Mouse (Mus musculus): ENCODE measurements at regions not wholly inside any gene's neighbourhood (a gene's known extent, or its start where the extent isn't known, plus 50 kb on each side); places are given as distances from the start of the nearest gene placed in this dataset.
A peak's percentile ranks its signal among the peaks of the same experiment; 100 is the strongest.

GRCm38 (mm10) chr1:88878831-88879230 lies 176.8 kb upstream of the Arl4c start:
- H3K4me2 ChIP-seq (ENCODE audit: low read length): no peak overlapping the region
- no peaks in the 10 kb centered on the region; the same call in 1 of the 2 replicates for H3K4me1 ChIP-seq (replicated peaks; ENCODE audit: control insufficient read depth, insufficient read depth, low read length)
- WGBS: 69% methylated on average over 10 of the region's 10 CpGs
- no peaks in the 10 kb centered on the region for H3K36me3 ChIP-seq (ENCODE audit: control insufficient read depth, insufficient read depth, low read length)
- ATAC-seq (replicated peaks; ENCODE audit: low FRiP score, low TSS enrichment, low read depth) (no peak), DNase-seq (ENCODE audit: low spot score) (peak; percentile 51)
- no peak overlapping the region for H3K27ac ChIP-seq (ENCODE audit: low read depth)
- no peak overlapping the region for H3K9ac ChIP-seq (ENCODE audit: low read length)
- H3K9me3 ChIP-seq (ENCODE audit: control insufficient read depth, low read length): no peaks in the 10 kb centered on the region
- H3K27me3 ChIP-seq (replicated peaks; ENCODE audit: control insufficient read depth, insufficient read depth, low read length): no peaks in the 10 kb centered on the region
- H3K4me3 ChIP-seq (ENCODE audit: low read depth, low read length): no peak overlapping the region

- H3K4me1 ChIP-seq (replicated peaks; ENCODE audit: control insufficient read depth, insufficient read depth, low read length): no peaks in the 10 kb centered on the region; the same call in 1 of the 2 replicates
- no peaks in the 10 kb centered on the region for H3K9me3 ChIP-seq (ENCODE audit: control insufficient read depth, low read length)
- peak; percentile 39 for DNase-seq (ENCODE audit: low spot score)
- WGBS: 82% methylated on average over 5 of the region's 5 CpGs
- H3K9ac ChIP-seq (ENCODE audit: low read length): no peak overlapping the region
- no peak overlapping the region for H3K4me3 ChIP-seq (ENCODE audit: low read depth, low read length)
- ATAC-seq (replicated peaks; ENCODE audit: low FRiP score, low TSS enrichment, low read depth): no peak
- H3K36me3 ChIP-seq (ENCODE audit: control insufficient read depth, insufficient read depth, low read length): no peaks in the 10 kb centered on the region
- H3K4me2 ChIP-seq (ENCODE audit: low read length): no peak overlapping the region
- H3K27me3 ChIP-seq (replicated peaks; ENCODE audit: control insufficient read depth, insufficient read depth, low read length): no peaks in the 10 kb centered on the region
- no peak overlapping the region for H3K27ac ChIP-seq (ENCODE audit: low read depth)
Observed at GRCm38 (mm10) chr1:88879367-88879766, 177.3 kb upstream of the Arl4c start.

DNA sequence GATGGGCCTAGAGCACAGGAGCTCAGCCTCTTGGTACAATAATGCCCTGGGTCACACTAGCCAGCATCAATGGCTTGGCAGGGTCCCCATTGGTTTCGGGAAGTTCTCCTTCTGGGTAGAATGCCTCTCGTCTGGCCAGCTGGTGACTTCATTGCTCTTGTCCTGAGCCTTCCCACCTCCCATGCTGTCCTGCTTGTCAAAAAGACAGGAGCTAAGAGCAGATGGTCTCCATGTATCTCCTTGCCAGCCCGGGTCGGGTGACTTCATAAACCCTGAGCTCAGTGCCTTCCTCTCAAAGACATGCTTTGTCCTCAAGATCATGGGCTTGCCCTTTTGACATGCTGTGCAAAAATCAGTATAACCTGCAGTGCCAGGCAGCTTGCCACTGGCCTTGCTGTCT lies 179.2 kb upstream of the Sh3bp4 start:
- DNase-seq (ENCODE audit: low spot score) (no peak), ATAC-seq (replicated peaks; ENCODE audit: low FRiP score, low TSS enrichment, low read depth) (no peak)
- no peaks in the 10 kb centered on the region for H3K36me3 ChIP-seq (ENCODE audit: control insufficient read depth, insufficient read depth, low read length)
- H3K9ac ChIP-seq (ENCODE audit: low read length): no peak overlapping the region
- no peak overlapping the region for H3K27ac ChIP-seq (ENCODE audit: low read depth)
- H3K27me3 ChIP-seq (replicated peaks; ENCODE audit: control insufficient read depth, insufficient read depth, low read length): no peaks in the 10 kb centered on the region
- no peaks in the 10 kb centered on the region for H3K4me1 ChIP-seq (replicated peaks; ENCODE audit: control insufficient read depth, insufficient read depth, low read length)
- H3K9me3 ChIP-seq (ENCODE audit: control insufficient read depth, low read length): no peaks in the 10 kb centered on the region
- 81% methylated on average over 4 of the region's 4 CpGs for WGBS
- H3K4me3 ChIP-seq (ENCODE audit: low read depth, low read length): no peak overlapping the region
- no peak overlapping the region for H3K4me2 ChIP-seq (ENCODE audit: low read length)

- 87% methylated on average over 8 of the region's 8 CpGs for WGBS
- no peaks in the 10 kb centered on the region for H3K9me3 ChIP-seq (ENCODE audit: control insufficient read depth, low read length)
- no peak for DNase-seq (ENCODE audit: low spot score)
- H3K9ac ChIP-seq (ENCODE audit: low read length): no peak overlapping the region
- H3K27me3 ChIP-seq (replicated peaks; ENCODE audit: control insufficient read depth, insufficient read depth, low read length): no peaks in the 10 kb centered on the region
- H3K27ac ChIP-seq (ENCODE audit: low read depth): no peak overlapping the region
- no peak overlapping the region for H3K4me2 ChIP-seq (ENCODE audit: low read length)
- H3K36me3 ChIP-seq (ENCODE audit: control insufficient read depth, insufficient read depth, low read length): no peaks in the 10 kb centered on the region
- ATAC-seq (replicated peaks; ENCODE audit: low FRiP score, low TSS enrichment, low read depth): no peak
- no peak overlapping the region for H3K4me3 ChIP-seq (ENCODE audit: low read depth, low read length)
- no peaks in the 10 kb centered on the region for H3K4me1 ChIP-seq (replicated peaks; ENCODE audit: control insufficient read depth, insufficient read depth, low read length)
Observed at GRCm38 (mm10) chr1:88902426-88902825, 167.8 kb upstream of the Sh3bp4 start.

- WGBS: 90% methylated on average over 14 of the region's 14 CpGs
- Histone ChIP-seq H3K27me3 (replicated peaks; ENCODE audit: control insufficient read depth, insufficient read depth, low read length) (no peaks in the 10 kb centered on the region), H3K4me1 (replicated peaks; ENCODE audit: control insufficient read depth, insufficient read depth, low read length) (peaks cover 8% of the 10 kb centered on the region), H3K9ac (ENCODE audit: low read length) (no peak overlapping the region), H3K4me2 (ENCODE audit: low read length) (no peak overlapping the region), H3K36me3 (ENCODE audit: control insufficient read depth, insufficient read depth, low read length) (no peaks in the 10 kb centered on the region), H3K27ac (ENCODE audit: low read depth) (no peak overlapping the region), H3K4me3 (ENCODE audit: low read depth, low read length) (no peak overlapping the region), H3K9me3 (ENCODE audit: control insufficient read depth, low read length) (no peaks in the 10 kb centered on the region)
- ATAC-seq (replicated peaks; ENCODE audit: low FRiP score, low TSS enrichment, low read depth) (no peak), DNase-seq (ENCODE audit: low spot score) (no peak)
Observed at GRCm38 (mm10) chr1:88907766-88908463, 162.3 kb upstream of the Sh3bp4 start.

DNA sequence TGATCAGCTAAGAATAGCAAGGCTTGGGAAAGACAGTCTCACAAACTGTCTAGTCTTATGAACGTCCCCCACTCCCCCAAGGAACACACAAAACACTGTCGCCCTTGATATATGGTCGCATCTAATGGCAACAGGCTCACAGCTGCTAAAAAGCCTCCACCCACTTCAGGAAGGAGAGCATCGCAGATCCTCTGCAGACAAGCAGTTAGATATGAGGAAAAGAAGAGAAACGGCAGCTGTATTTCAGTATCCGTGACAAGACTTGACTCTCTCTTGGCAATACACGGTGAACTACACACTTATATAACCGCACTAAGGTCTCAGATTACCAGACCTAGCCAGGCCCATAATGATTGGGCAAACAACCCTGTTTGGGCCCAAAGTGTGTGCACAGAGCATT lies 161.5 kb upstream of the Sh3bp4 start:
- no peak for DNase-seq (ENCODE audit: low spot score)
- no peaks in the 10 kb centered on the region for H3K27me3 ChIP-seq (replicated peaks; ENCODE audit: control insufficient read depth, insufficient read depth, low read length)
- 30% methylated on average over 8 of the region's 8 CpGs for WGBS
- H3K9me3 ChIP-seq (ENCODE audit: control insufficient read depth, low read length): no peaks in the 10 kb centered on the region
- no peaks in the 10 kb centered on the region for H3K36me3 ChIP-seq (ENCODE audit: control insufficient read depth, insufficient read depth, low read length)
- no peak overlapping the region for H3K9ac ChIP-seq (ENCODE audit: low read length)
- no peak for ATAC-seq (replicated peaks; ENCODE audit: low FRiP score, low TSS enrichment, low read depth)
- H3K4me3 ChIP-seq (ENCODE audit: low read depth, low read length): no peak overlapping the region
- H3K4me2 ChIP-seq (ENCODE audit: low read length): no peak overlapping the region
- peaks cover 8% of the 10 kb centered on the region for H3K4me1 ChIP-seq (replicated peaks; ENCODE audit: control insufficient read depth, insufficient read depth, low read length)
- H3K27ac ChIP-seq (ENCODE audit: low read depth): no peak overlapping the region; the same call in 1 of the 2 replicates

DNA sequence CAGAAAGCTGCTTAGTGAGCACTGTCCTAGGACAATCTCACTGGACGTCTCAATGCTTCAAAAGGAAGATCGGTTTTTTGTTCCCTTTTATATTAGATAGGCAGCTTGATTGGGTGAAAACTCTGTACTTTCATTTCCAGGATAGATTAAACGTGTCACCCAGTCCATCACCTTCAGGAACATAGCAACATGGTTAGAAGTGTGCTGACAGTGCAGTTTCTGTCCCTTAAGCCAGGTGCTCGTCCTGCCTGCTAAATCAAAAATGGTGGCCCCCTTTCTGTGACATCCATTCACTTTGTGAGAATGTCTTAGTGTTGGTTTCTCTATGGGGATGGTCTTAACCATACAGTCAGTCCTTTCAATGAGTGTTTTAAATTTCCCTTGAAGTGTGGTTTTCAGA lies 160.9 kb upstream of the Sh3bp4 start:
- Histone ChIP-seq H3K36me3 (ENCODE audit: control insufficient read depth, insufficient read depth, low read length) (no peaks in the 10 kb centered on the region), H3K4me2 (ENCODE audit: low read length) (no peak overlapping the region), H3K9me3 (ENCODE audit: control insufficient read depth, low read length) (peaks cover 5% of the 10 kb centered on the region; the same call in 1 of the 2 replicates), H3K9ac (ENCODE audit: low read length) (no peak overlapping the region), H3K4me1 (replicated peaks; ENCODE audit: control insufficient read depth, insufficient read depth, low read length) (peaks cover 8% of the 10 kb centered on the region), H3K4me3 (ENCODE audit: low read depth, low read length) (no peak overlapping the region), H3K27ac (ENCODE audit: low read depth) (no peak overlapping the region), H3K27me3 (replicated peaks; ENCODE audit: control insufficient read depth, insufficient read depth, low read length) (no peaks in the 10 kb centered on the region)
- ATAC-seq (replicated peaks; ENCODE audit: low FRiP score, low TSS enrichment, low read depth): no peak
- DNase-seq (ENCODE audit: low spot score): no peak
- WGBS: 78% methylated on average over 4 of the region's 4 CpGs

DNA sequence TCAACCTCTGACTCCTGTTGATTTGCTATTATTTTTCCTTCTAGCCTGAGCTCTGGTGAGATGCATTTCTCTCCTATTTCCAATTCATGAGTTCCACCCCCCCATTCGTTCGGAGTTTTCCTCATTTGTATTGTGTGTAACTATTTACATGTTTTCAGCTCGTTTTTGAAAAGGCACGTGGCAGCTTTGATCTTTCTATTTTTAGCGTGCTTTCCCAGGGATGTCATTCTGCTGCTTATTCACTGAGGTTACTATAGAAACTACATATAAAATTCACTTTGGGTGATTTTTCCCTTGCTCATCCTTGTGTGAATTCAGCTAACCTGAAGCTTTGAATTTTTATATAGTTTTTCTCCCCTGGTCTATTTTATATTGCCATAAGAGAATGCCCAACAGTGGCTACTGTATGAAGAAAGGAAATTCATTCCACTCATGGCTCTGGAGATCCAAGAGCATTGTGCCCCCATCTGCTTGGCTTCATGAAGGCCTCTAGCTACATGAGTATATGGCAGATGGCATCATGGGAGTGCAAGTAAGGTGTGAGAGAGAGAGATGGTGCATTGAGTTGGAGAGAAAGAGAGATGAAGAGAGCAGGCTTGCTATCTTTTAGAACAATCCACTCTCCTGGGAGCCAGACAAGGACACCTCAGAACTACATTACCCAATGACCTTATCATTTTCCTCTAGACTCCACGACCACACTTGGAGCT lies 160.2 kb upstream of the Sh3bp4 start:
- no peak overlapping the region for H3K4me2 ChIP-seq (ENCODE audit: low read length)
- peaks cover 8% of the 10 kb centered on the region; the same call in 1 of the 2 replicates for H3K9me3 ChIP-seq (ENCODE audit: control insufficient read depth, low read length)
- no peaks in the 10 kb centered on the region for H3K36me3 ChIP-seq (ENCODE audit: control insufficient read depth, insufficient read depth, low read length)
- peaks cover 8% of the 10 kb centered on the region for H3K4me1 ChIP-seq (replicated peaks; ENCODE audit: control insufficient read depth, insufficient read depth, low read length)
- DNase-seq (ENCODE audit: low spot score): no peak
- H3K27ac ChIP-seq (ENCODE audit: low read depth): no peak overlapping the region
- no peak overlapping the region for H3K9ac ChIP-seq (ENCODE audit: low read length)
- no peaks in the 10 kb centered on the region for H3K27me3 ChIP-seq (replicated peaks; ENCODE audit: control insufficient read depth, insufficient read depth, low read length)
- H3K4me3 ChIP-seq (ENCODE audit: low read depth, low read length): no peak overlapping the region
- 78% methylated on average over 6 of the region's 6 CpGs for WGBS
- ATAC-seq (replicated peaks; ENCODE audit: low FRiP score, low TSS enrichment, low read depth): no peak

GRCm38 (mm10) chr1:88911724-88912123 lies 158.5 kb upstream of the Sh3bp4 start:
- 66% methylated on average over 5 of the region's 5 CpGs for WGBS
- DNase-seq (ENCODE audit: low spot score) (no peak), ATAC-seq (replicated peaks; ENCODE audit: low FRiP score, low TSS enrichment, low read depth) (no peak)
- Histone ChIP-seq H3K4me1 (replicated peaks; ENCODE audit: control insufficient read depth, insufficient read depth, low read length) (peaks cover 8% of the 10 kb centered on the region), H3K27me3 (replicated peaks; ENCODE audit: control insufficient read depth, insufficient read depth, low read length) (no peaks in the 10 kb centered on the region), H3K9ac (ENCODE audit: low read length) (no peak overlapping the region), H3K36me3 (ENCODE audit: control insufficient read depth, insufficient read depth, low read length) (no peaks in the 10 kb centered on the region), H3K27ac (ENCODE audit: low read depth) (no peak overlapping the region), H3K4me2 (ENCODE audit: low read length) (no peak overlapping the region), H3K4me3 (ENCODE audit: low read depth, low read length) (no peak overlapping the region), H3K9me3 (ENCODE audit: control insufficient read depth, low read length) (peaks cover 8% of the 10 kb centered on the region; the same call in 1 of the 2 replicates)

Data from intestine, embryonic 14.5 days (tissue).